Mouse (Mus musculus) CH12.LX (cell line): ENCODE results near the gene Tinagl1.

Experiments used
- E2F4 ChIP-seq: IDR thresholded peaks from 2 replicates; pipeline ENCODE4 v1.6.1; 2011; ENCODE audit warnings: low read depth, low read length, improper control_type of control experiment; ENCODE audit not compliant: insufficient replicate concordance
- POLR2A ChIP-seq: IDR thresholded peaks from 2 replicates; pipeline ENCODE4 v1.6.1; 2011; ENCODE audit warnings: low read depth, mild to moderate bottlenecking, improper control_type of control experiment, low read length
- ZMIZ1 ChIP-seq: IDR thresholded peaks from 2 replicates; pipeline ENCODE4 v1.6.1; 2012; ENCODE audit warnings: low read depth, mild to moderate bottlenecking, inconsistent platforms, low read length, improper control_type of control experiment

GRCm38 (mm10) chr4:130168280-130169183 lies 6.4 kb downstream of the Tinagl1 start:
- TF ChIP-seq POLR2A (no peak), ZMIZ1 (no peak), E2F4 (no peak)
